9 mouse cellular contexts compared by ENCODE assay signal in the genomic region with DNA sequence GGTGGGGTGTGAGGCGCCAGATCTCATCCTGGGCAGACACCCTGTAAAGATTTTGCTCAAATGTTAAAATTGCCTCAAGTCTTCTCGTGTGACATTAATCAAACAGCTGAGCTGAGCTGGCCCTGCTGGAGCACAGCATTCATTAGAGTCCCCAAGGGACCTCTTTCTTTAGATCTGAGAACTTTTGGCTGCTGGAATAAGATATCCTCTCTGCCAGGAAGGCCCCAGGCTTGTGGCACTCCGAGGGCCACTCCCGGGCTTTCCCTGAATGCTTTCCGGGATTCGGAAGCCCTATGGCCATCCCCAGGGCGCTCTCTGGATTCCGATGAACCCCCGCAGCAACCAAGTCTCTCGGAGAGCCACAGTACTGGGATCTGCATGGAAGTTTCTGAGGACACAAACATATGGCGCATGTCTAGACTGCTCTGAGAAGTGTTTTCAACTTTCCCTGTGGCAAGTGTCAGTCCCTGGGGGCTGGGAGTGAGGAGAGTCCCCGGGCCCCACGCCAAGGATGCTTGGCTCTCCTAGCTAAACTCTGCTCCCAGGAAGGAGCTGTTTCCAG. TPM values are rescaled to one million over a fixed set of nuclear protein-coding genes. Genes with fewer than 3 reads are reported as not detected.
DNase-seq lines count a peak whose midpoint lies in the region; ATAC-seq lines count a peak whose summit lies in the region.
"Had no signal": no experiment of that assay in that cellular context is flagged by ENCODE, and none has a peak within 500 bp of the region (broad histone marks: within the 10 kb centered on the region; RNA-seq: fewer than 3 reads in every experiment).

No protein-coding gene starts in this region.

- 11% methylated on average over 13 of the region's 13 CpGs for WGBS in intestine, embryonic 14.5 days
- 3% methylated on average over 13 of the region's 13 CpGs for WGBS in limb, embryonic 13.5 days
- 2% methylated on average over 13 of the region's 13 CpGs for WGBS in neural tube, embryonic 13.5 days

- peak overlapping the region; percentile 72; the same call in 1 of the 2 replicates for H3K27ac ChIP-seq in intestine, embryonic 14.5 days (ENCODE audit: low read depth)
- H3K27ac ChIP-seq in limb, embryonic 13.5 days = peak overlapping the region; percentile 89
- peak overlapping the region; percentile 84 for H3K27ac ChIP-seq in neural tube, embryonic 13.5 days (replicated peaks)

- no peak overlapping the region for H3K4me3 ChIP-seq in intestine, embryonic 14.5 days (ENCODE audit: low read depth, low read length)
- peak overlapping the region; percentile 26 for H3K4me3 ChIP-seq in limb, embryonic 13.5 days
- peak overlapping the region; percentile 14 for H3K4me3 ChIP-seq in neural tube, embryonic 13.5 days

- ATAC-seq in intestine, embryonic 14.5 days (replicated peaks; ENCODE audit: low FRiP score, low TSS enrichment, low read depth) = peak; percentile 33
- peak; percentile 52 for ATAC-seq in limb, embryonic 13.5 days (ENCODE audit: low FRiP score, low read depth)
- peak; percentile 83 for ATAC-seq in neural tube, embryonic 13.5 days (ENCODE audit: low read depth)

- peak overlapping the region; percentile 45 for H3K4me2 ChIP-seq in intestine, embryonic 14.5 days (ENCODE audit: low read length)
- H3K4me2 ChIP-seq in limb, embryonic 13.5 days (replicated peaks) = peak overlapping the region; percentile 64
- H3K4me2 ChIP-seq in neural tube, embryonic 13.5 days = peak overlapping the region; percentile 54

- H3K36me3 ChIP-seq in intestine, embryonic 14.5 days (ENCODE audit: control insufficient read depth, insufficient read depth, low read length) = no peaks in the 10 kb centered on the region
- H3K36me3 ChIP-seq in limb, embryonic 13.5 days = no peaks in the 10 kb centered on the region
- H3K36me3 ChIP-seq in neural tube, embryonic 13.5 days = no peaks in the 10 kb centered on the region

- peak; percentile 72 for DNase-seq in adipocyte (ENCODE audit: low spot score)
- DNase-seq in embryo, embryonic 9.5 days (ENCODE audit: extremely low spot score) = peak; percentile 38
- DNase-seq in gastrocnemius, postnatal 4 days (ENCODE audit: low spot score in 2 of 2) = peak; percentile 74 to 90
- DNase-seq in intestine, embryonic 14.5 days (ENCODE audit: low spot score) = peak; percentile 69
- DNase-seq in c-Kit-positive CD71-positive TER-119-positive erythroid progenitor cells, embryonic 14.5 days (ENCODE audit: low spot score) = no peak
- no peak for DNase-seq in thymus, postnatal 4 days

- H3K9ac ChIP-seq in intestine, embryonic 14.5 days (ENCODE audit: low read length) = no peak overlapping the region
- H3K9ac ChIP-seq in limb, embryonic 13.5 days = peak overlapping the region; percentile 54; the same call in 1 of the 2 replicates
- peak overlapping the region; percentile 41 for H3K9ac ChIP-seq in neural tube, embryonic 13.5 days

- no peaks in the 10 kb centered on the region for H3K9me3 ChIP-seq in intestine, embryonic 14.5 days (ENCODE audit: control insufficient read depth, low read length)
- peaks cover 3% of the 10 kb centered on the region; the same call in 1 of the 2 replicates for H3K9me3 ChIP-seq in limb, embryonic 13.5 days
- H3K9me3 ChIP-seq in neural tube, embryonic 13.5 days = peaks cover 6% of the 10 kb centered on the region; the same call in 1 of the 2 replicates

- peaks cover 19% of the 10 kb centered on the region for H3K4me1 ChIP-seq in intestine, embryonic 14.5 days (replicated peaks; ENCODE audit: control insufficient read depth, insufficient read depth, low read length)
- peaks cover 30% of the 10 kb centered on the region for H3K4me1 ChIP-seq in limb, embryonic 13.5 days
- peaks cover 29% of the 10 kb centered on the region for H3K4me1 ChIP-seq in neural tube, embryonic 13.5 days (replicated peaks)

- no peaks in the 10 kb centered on the region for H3K27me3 ChIP-seq in intestine, embryonic 14.5 days (replicated peaks; ENCODE audit: control insufficient read depth, insufficient read depth, low read length)
- H3K27me3 ChIP-seq in limb, embryonic 13.5 days = no peaks in the 10 kb centered on the region
- no peaks in the 10 kb centered on the region for H3K27me3 ChIP-seq in neural tube, embryonic 13.5 days

RNA-seq across cellular contexts. Expression of gene Rgs8, which starts 10.8 kb away (rescaled TPM):
- total RNA-seq in gastrocnemius, postnatal 4 days (2021) = 1 to 10 TPM; 2.1 to 2.5 TPM
- 0.04 and 0.46 TPM in 2 replicates for polyA plus RNA-seq in intestine, embryonic 14.5 days (2014; fragmentation: Nextera tagmentation; extraction: Ambion mirVana)
- 1.8 TPM in 2 replicates for polyA plus RNA-seq in limb, embryonic 13.5 days (2015; fragmentation: Nextera tagmentation; extraction: Ambion mirVana)
- polyA plus RNA-seq in neural tube, embryonic 13.5 days (2015; fragmentation: Nextera tagmentation; extraction: Ambion mirVana) = 16.9 and 17.2 TPM in 2 replicates
- polyA plus RNA-seq: liver, embryonic 16.5 days had no signal

Comparison
In these comparisons a context has a peak if more than half of its experiments do, and no peak if none do; other contexts are left out.
1. DNase-seq: peak in adipocyte (single experiment), embryo, embryonic 9.5 days (single experiment), gastrocnemius, postnatal 4 days (2 of 2) and intestine, embryonic 14.5 days (single experiment); none in c-Kit-positive CD71-positive TER-119-positive erythroid progenitor cells, embryonic 14.5 days (single experiment) and thymus, postnatal 4 days (single experiment).
2. ATAC-seq: peak in every context shown above with its lines; median percentile 83 in neural tube, embryonic 13.5 days; 52 in limb, embryonic 13.5 days; 33 in intestine, embryonic 14.5 days.
3. Peak in every context shown above with its lines, with median percentiles within 50 percentile points of each other: H3K27ac ChIP-seq and H3K4me2 ChIP-seq.